Mouse (Mus musculus): Measurements from ENCODE around the gene Tmem106a. TPM values are rescaled to one million over a fixed set of nuclear protein-coding genes. Genes with fewer than 3 reads are reported as not detected.
"Not testable (repeated sequence)": the region's sequence is repeated elsewhere in the genome, so short reads cannot be mapped to it uniquely, and the experiment has no call there.

Gene Tmem106a
- total and polyA plus RNA-seq, 3 experiments, result 2.8 to 15.5 (median 3.4) TPM

GRCm38 (mm10) chr11:101604116-101604515 lies 22.1 kb downstream of the Tmem106a start:
- intact Hi-C loops (cut with DNase I), result no loop called here
- TF ChIP-seq POLR2A (IDR thresholded peaks at IDR 0.05; ENCODE audit: insufficient read depth, low read depth, low read length) (no peak), EP300 (IDR thresholded peaks at IDR 0.05; ENCODE audit: insufficient read depth, low read depth, low read length) (no peak), CTCF (IDR thresholded peaks at IDR 0.05) (no peak)
- 18% methylated on average over 3 of the region's 3 CpGs for WGBS
- Histone ChIP-seq H3K4me1 (ENCODE audit: control insufficient read depth, insufficient read depth, low read length) (no peaks in the 10 kb centered on the region), H3K27ac (no peak overlapping the region), H3K4me3 (no peak overlapping the region), H3K36me3 (ENCODE audit: control insufficient read depth, insufficient read depth, low read length) (no peaks in the 10 kb centered on the region), H3K79me2 (replicated peaks; ENCODE audit: control insufficient read depth, insufficient read depth, low read length) (no peaks in the 10 kb centered on the region), H3K9ac (ENCODE audit: low read depth, low read length) (no peak overlapping the region), H3K27me3 (ENCODE audit: control insufficient read depth, insufficient read depth, low read length) (no peaks in the 10 kb centered on the region)
- DNase-seq, result no peak

GRCm38 (mm10) chr11:101604531-101605453 lies 22.8 kb downstream of the Tmem106a start:
- WGBS, result 2% methylated on average over 30 of the region's 30 CpGs
- H3K36me3 ChIP-seq (ENCODE audit: control insufficient read depth, insufficient read depth, low read length); intact Hi-C loops (cut with DNase I); H3K27ac ChIP-seq; H3K4me1 ChIP-seq (ENCODE audit: control insufficient read depth, insufficient read depth, low read length); H3K27me3 ChIP-seq (ENCODE audit: control insufficient read depth, insufficient read depth, low read length); H3K79me2 ChIP-seq (replicated peaks; ENCODE audit: control insufficient read depth, insufficient read depth, low read length): not testable (repeated sequence)
- Histone ChIP-seq H3K9ac (ENCODE audit: low read depth, low read length) (peak overlapping the region; percentile 15; the same call in 1 of the 2 replicates), H3K4me3 (peak overlapping the region; percentile 48)
- peak; percentile 81 for DNase-seq

- intact Hi-C loops (cut with DNase I), result not testable (repeated sequence)
These were observed 25.1 kb downstream of the Tmem106a start for GRCm38 (mm10) chr11:101607134-101607533.

GRCm38 (mm10) chr11:101610445-101610844 lies 28.4 kb downstream of the Tmem106a start:
- H3K36me3 ChIP-seq (ENCODE audit: control insufficient read depth, insufficient read depth, low read length), result no peaks in the 10 kb centered on the region
- no peak overlapping the region for H3K4me3 ChIP-seq
- H3K9ac ChIP-seq (ENCODE audit: low read depth, low read length), result no peak overlapping the region
- H3K27me3 ChIP-seq (ENCODE audit: control insufficient read depth, insufficient read depth, low read length), result no peaks in the 10 kb centered on the region
- H3K27ac ChIP-seq, result no peak overlapping the region
- TF ChIP-seq POLR2A (IDR thresholded peaks at IDR 0.05; ENCODE audit: insufficient read depth, low read depth, low read length) (no peak), CTCF (IDR thresholded peaks at IDR 0.05) (no peak), EP300 (IDR thresholded peaks at IDR 0.05; ENCODE audit: insufficient read depth, low read depth, low read length) (no peak)
- intact Hi-C loops (cut with DNase I), result no loop called here
- H3K79me2 ChIP-seq (replicated peaks; ENCODE audit: control insufficient read depth, insufficient read depth, low read length), result no peaks in the 10 kb centered on the region
- WGBS, result 5% methylated on average over 11 of the region's 11 CpGs
- H3K4me1 ChIP-seq (ENCODE audit: control insufficient read depth, insufficient read depth, low read length), result no peaks in the 10 kb centered on the region
- no peak for DNase-seq

More at GRCm38 (mm10) chr11:101607134-101607533, 25.1 kb downstream of the Tmem106a start:
- not testable (repeated sequence) for H3K4me3 ChIP-seq; H3K9ac ChIP-seq (ENCODE audit: low read depth, low read length); H3K27me3 ChIP-seq (ENCODE audit: control insufficient read depth, insufficient read depth, low read length); H3K4me1 ChIP-seq (ENCODE audit: control insufficient read depth, insufficient read depth, low read length); H3K36me3 ChIP-seq (ENCODE audit: control insufficient read depth, insufficient read depth, low read length); H3K27ac ChIP-seq; H3K79me2 ChIP-seq (replicated peaks; ENCODE audit: control insufficient read depth, insufficient read depth, low read length); DNase-seq
- WGBS, result 83% methylated on average over 4 of the region's 4 CpGs

- 68% methylated on average over 6 of the region's 6 CpGs for WGBS
- no peaks in the 10 kb centered on the region for H3K79me2 ChIP-seq (replicated peaks; ENCODE audit: control insufficient read depth, insufficient read depth, low read length)
- no peak overlapping the region for H3K9ac ChIP-seq (ENCODE audit: low read depth, low read length)
- H3K4me3 ChIP-seq, result no peak overlapping the region
- H3K36me3 ChIP-seq (ENCODE audit: control insufficient read depth, insufficient read depth, low read length), result no peaks in the 10 kb centered on the region
- no peak overlapping the region for H3K27ac ChIP-seq
- intact Hi-C loops (cut with DNase I), result no loop called here
- TF ChIP-seq CTCF (IDR thresholded peaks at IDR 0.05) (no peak), POLR2A (IDR thresholded peaks at IDR 0.05; ENCODE audit: insufficient read depth, low read depth, low read length) (no peak), EP300 (IDR thresholded peaks at IDR 0.05; ENCODE audit: insufficient read depth, low read depth, low read length) (no peak)
- DNase-seq, result no peak
- H3K27me3 ChIP-seq (ENCODE audit: control insufficient read depth, insufficient read depth, low read length), result 0 out of 2 replicates have a peak, but pooled peaks cover 3% of the 10 kb centered on the region
- H3K4me1 ChIP-seq (ENCODE audit: control insufficient read depth, insufficient read depth, low read length), result no peaks in the 10 kb centered on the region
These were observed 31.6 kb downstream of the Tmem106a start for GRCm38 (mm10) chr11:101613596-101613995.

GRCm38 (mm10) chr11:101614116-101614515 lies 32.1 kb downstream of the Tmem106a start:
- H3K27ac ChIP-seq, result no peak overlapping the region
- no peak overlapping the region for H3K4me3 ChIP-seq
- H3K27me3 ChIP-seq (ENCODE audit: control insufficient read depth, insufficient read depth, low read length), result 0 out of 2 replicates have a peak, but pooled peaks cover 3% of the 10 kb centered on the region
- DNase-seq, result no peak
- no peaks in the 10 kb centered on the region for H3K79me2 ChIP-seq (replicated peaks; ENCODE audit: control insufficient read depth, insufficient read depth, low read length)
- no peak for TF ChIP-seq POLR2A (IDR thresholded peaks at IDR 0.05; ENCODE audit: insufficient read depth, low read depth, low read length)
- no peak for TF ChIP-seq CTCF (IDR thresholded peaks at IDR 0.05)
- no peak for TF ChIP-seq EP300 (IDR thresholded peaks at IDR 0.05; ENCODE audit: insufficient read depth, low read depth, low read length)
- intact Hi-C loops (cut with DNase I), result no loop called here
- H3K36me3 ChIP-seq (ENCODE audit: control insufficient read depth, insufficient read depth, low read length), result no peaks in the 10 kb centered on the region
- H3K9ac ChIP-seq (ENCODE audit: low read depth, low read length), result no peak overlapping the region
- no peaks in the 10 kb centered on the region for H3K4me1 ChIP-seq (ENCODE audit: control insufficient read depth, insufficient read depth, low read length)
- 57% methylated on average over 4 of the region's 4 CpGs for whole genome bisulfite sequencing
